Mouse (Mus musculus) limb, embryonic 14.5 days (tissue): ENCODE data around the gene Wdr31. TPM values are rescaled to one million over a fixed set of nuclear protein-coding genes. Genes with fewer than 3 reads are reported as not detected.

Source experiments
- ATAC-seq: fragments of 200-750 bp; cut with Nextera tagmentation; 2 replicates; pipeline ENCODE4 v1.8.0; 2017; ENCODE audit warnings: low read depth, moderate number of reproducible peaks, moderate TSS enrichment; ENCODE audit not compliant: low FRiP score
- DNase-seq: peaks from one replicate; pipeline ENCODE4 v3.0.0-alpha.2; 2015; ENCODE audit warnings: low spot score
- H3K27ac ChIP-seq: fragments of 300-500 bp; sonication (generic); replicated peaks from 2 replicates; pipeline ENCODE4 v1.5.1; 2014; ENCODE audit warnings: low read depth, mild to moderate bottlenecking, low read length, moderate library complexity, mixed read lengths
- H3K27me3 ChIP-seq: fragments of 300-500 bp; sonication (generic); 2 replicates; pipeline ENCODE4 v1.6.1; 2014; ENCODE audit warnings: low read length, mixed read lengths; ENCODE audit not compliant: control insufficient read depth, insufficient read depth
- H3K36me3 ChIP-seq: fragments of 300-500 bp; sonication (generic); 2 replicates; pipeline ENCODE4 v1.6.1; 2014; ENCODE audit warnings: mild to moderate bottlenecking, low read length, moderate library complexity, mixed read lengths; ENCODE audit not compliant: control insufficient read depth, insufficient read depth
- H3K4me1 ChIP-seq: fragments of 300-500 bp; sonication (generic); 2 replicates; pipeline ENCODE4 v1.6.1; 2014; ENCODE audit warnings: antibody characterized with exemption, low read length, mixed read lengths; ENCODE audit not compliant: control insufficient read depth, insufficient read depth
- H3K4me2 ChIP-seq: fragments of 300-500 bp; sonication (generic); replicated peaks from 2 replicates; pipeline ENCODE4 v1.6.1; 2014; ENCODE audit warnings: low read depth, mild to moderate bottlenecking, low read length, moderate library complexity; ENCODE audit not compliant: severe bottlenecking
- H3K4me3 ChIP-seq: fragments of 300-500 bp; sonication (generic); replicated peaks from 2 replicates; pipeline ENCODE4 v1.5.1; 2014; ENCODE audit warnings: low read length
- H3K9ac ChIP-seq: fragments of 300-500 bp; sonication (generic); 2 replicates; pipeline ENCODE4 v1.6.1; 2014; ENCODE audit warnings: mild to moderate bottlenecking, low read depth, low read length, moderate library complexity; ENCODE audit not compliant: severe bottlenecking
- H3K9me3 ChIP-seq: fragments of 300-500 bp; sonication (generic); 2 replicates; pipeline ENCODE4 v1.6.1; 2016; ENCODE audit warnings: low read length; ENCODE audit not compliant: control insufficient read depth
- POLR2A ChIP-seq: fragments of 200-500 bp; IDR thresholded peaks from 2 replicates; pipeline ENCODE4 v1.8.0; 2012; ENCODE audit warnings: inconsistent platforms, mild to moderate bottlenecking, moderate library complexity, borderline replicate concordance; ENCODE audit not compliant: insufficient read depth, insufficient read length; ENCODE audit errors: extremely low read depth
- WGBS: fragments of 180-500 bp; shearing (Covaris S2); extraction: QIAGEN DNeasy Blood & Tissue Kit; methylation state at CpG from one replicate; pipeline ENCODE4 v1.1.7; 2014; 5-methylcytosine and 5-hydroxymethylcytosine counted together
- polyA plus RNA-seq, 2 experiments: library from polyadenylated mRNA; depleted of rRNA in 1 of 2; stranded (reverse) in 1 of 2; unstranded in 1 of 2; fragments of >200 nt; fragmentation: Nextera tagmentation in 1 of 2; extraction: Ambion mirVana in 1 of 2; gene quantifications; 2 replicates each; pipeline versions ENCODE4 v1.2.1 to v1.2.3; 2012 to 2014

Gene Wdr31
- polyA plus RNA-seq, 2 experiments, result 4.1 to 4.6 TPM

GRCm38 (mm10) chr4:62430678-62431077 lies 40.0 kb downstream of the Wdr31 start:
- H3K4me3 ChIP-seq, result no peak overlapping the region
- H3K9ac ChIP-seq, result no peak overlapping the region
- H3K4me1 ChIP-seq, result no peaks in the 10 kb centered on the region
- ATAC-seq, result no peak
- H3K9me3 ChIP-seq, result no peaks in the 10 kb centered on the region
- H3K27me3 ChIP-seq, result no peaks in the 10 kb centered on the region
- H3K4me2 ChIP-seq, result no peak overlapping the region
- no peak for DNase-seq
- no peak for TF ChIP-seq POLR2A
- H3K36me3 ChIP-seq, result peaks cover 5% of the 10 kb centered on the region
- no peak overlapping the region for H3K27ac ChIP-seq

- Histone ChIP-seq H3K4me2 (no peak overlapping the region), H3K27me3 (no peaks in the 10 kb centered on the region), H3K27ac (no peak overlapping the region), H3K36me3 (peaks cover 15% of the 10 kb centered on the region), H3K4me3 (no peak overlapping the region), H3K9me3 (no peaks in the 10 kb centered on the region), H3K9ac (no peak overlapping the region), H3K4me1 (no peaks in the 10 kb centered on the region)
- TF ChIP-seq POLR2A, result no peak
- WGBS, result 87% methylated on average over 9 of the region's 9 CpGs
- DNase-seq (no peak), ATAC-seq (no peak)
These were observed 41.1 kb downstream of the Wdr31 start for GRCm38 (mm10) chr4:62429616-62430015.

- H3K27me3 ChIP-seq, result no peaks in the 10 kb centered on the region
- ATAC-seq, result no peak
- DNase-seq, result no peak
- H3K36me3 ChIP-seq, result peaks cover 29% of the 10 kb centered on the region
- H3K4me3 ChIP-seq, result no peak overlapping the region
- no peaks in the 10 kb centered on the region for H3K4me1 ChIP-seq
- H3K27ac ChIP-seq, result no peak overlapping the region
- TF ChIP-seq POLR2A, result no peak
- H3K4me2 ChIP-seq, result no peak overlapping the region
- no peak overlapping the region for H3K9ac ChIP-seq
- 80% methylated on average over 17 of the region's 17 CpGs for WGBS
- H3K9me3 ChIP-seq, result no peaks in the 10 kb centered on the region
These were observed 42.5 kb downstream of the Wdr31 start for GRCm38 (mm10) chr4:62427978-62428758.

GRCm38 (mm10) chr4:62425891-62426290 lies 44.8 kb downstream of the Wdr31 start:
- Histone ChIP-seq H3K9ac (no peak overlapping the region), H3K27ac (no peak overlapping the region), H3K4me1 (no peaks in the 10 kb centered on the region), H3K27me3 (no peaks in the 10 kb centered on the region), H3K9me3 (no peaks in the 10 kb centered on the region), H3K4me3 (no peak overlapping the region), H3K36me3 (peaks cover 50% of the 10 kb centered on the region), H3K4me2 (no peak overlapping the region)
- WGBS, result 88% methylated on average over 4 of the region's 4 CpGs
- no peak for ATAC-seq
- TF ChIP-seq POLR2A, result no peak
- no peak for DNase-seq

- WGBS, result 92% methylated on average over 6 of the region's 6 CpGs
- no peak overlapping the region for H3K27ac ChIP-seq
- ATAC-seq (no peak), DNase-seq (no peak)
- no peaks in the 10 kb centered on the region for H3K4me1 ChIP-seq
- H3K27me3 ChIP-seq, result no peaks in the 10 kb centered on the region
- peaks cover 95% of the 10 kb centered on the region for H3K36me3 ChIP-seq
- no peak for TF ChIP-seq POLR2A
- no peaks in the 10 kb centered on the region for H3K9me3 ChIP-seq
- H3K9ac ChIP-seq, result no peak overlapping the region
- no peak overlapping the region for H3K4me2 ChIP-seq
- H3K4me3 ChIP-seq, result no peak overlapping the region
These were observed 51.6 kb downstream of the Wdr31 start for GRCm38 (mm10) chr4:62419091-62419490.
